Mouse (Mus musculus): ENCODE data around the gene Cd248. TPM values are rescaled to one million over a fixed set of nuclear protein-coding genes. Genes with fewer than 3 reads are reported as not detected.

Cd248 gene
- polyA plus RNA-seq, 1 experiment = 3.1 TPM

GRCm38 (mm10) chr19:5050047-5050905, 17.6 kb upstream of the Cd248 start, which contains the start of gene Rin1:
Gene Rin1, plus strand, starts transcription at chr19:5050481.
- TF ChIP-seq CTCF (IDR thresholded peaks at IDR 0.05; ENCODE audit: low read depth, low read length) (peak; percentile 4), POLR2A (IDR thresholded peaks at IDR 0.05; ENCODE audit: insufficient read depth, low read length) (no peak), EP300 (IDR thresholded peaks at IDR 0.05; ENCODE audit: insufficient read depth, low read depth, low read length) (peak; percentile 56; the same call in 1 of the 2 replicates)
- Histone ChIP-seq H3K9me3 (replicated peaks; ENCODE audit: control insufficient read depth, insufficient read depth, low read length, poor library complexity, severe bottlenecking) (no peaks in the 10 kb centered on the region), H3K27ac (ENCODE audit: insufficient read depth, low read length) (peak within 1 kb of the TSS; percentile 43), H3K9ac (ENCODE audit: low read depth, poor library complexity, severe bottlenecking) (peak within 1 kb of the TSS; percentile 36), H3K4me1 (ENCODE audit: control insufficient read depth, insufficient read depth, low read length) (peaks cover 7% of the 10 kb centered on the region), H3K36me3 (ENCODE audit: control insufficient read depth, insufficient read depth, low read length, poor library complexity, severe bottlenecking) (no peaks in the 10 kb centered on the region), H3K27me3 (ENCODE audit: control insufficient read depth, insufficient read depth, low read length, poor library complexity, severe bottlenecking) (no peaks in the 10 kb centered on the region), H3K4me3 (ENCODE audit: low read depth, low read length) (peak within 1 kb of the TSS; percentile 53)

GRCm38 (mm10) chr19:5051031-5051430, 16.8 kb upstream of the Cd248 start:
- no peaks in the 10 kb centered on the region for H3K27me3 ChIP-seq (ENCODE audit: control insufficient read depth, insufficient read depth, low read length, poor library complexity, severe bottlenecking)
- H3K4me1 ChIP-seq (ENCODE audit: control insufficient read depth, insufficient read depth, low read length) = peaks cover 7% of the 10 kb centered on the region
- H3K9ac ChIP-seq (ENCODE audit: low read depth, poor library complexity, severe bottlenecking) = peak overlapping the region; percentile 36
- H3K9me3 ChIP-seq (replicated peaks; ENCODE audit: control insufficient read depth, insufficient read depth, low read length, poor library complexity, severe bottlenecking) = no peaks in the 10 kb centered on the region
- H3K27ac ChIP-seq (ENCODE audit: insufficient read depth, low read length) = no peak overlapping the region
- H3K36me3 ChIP-seq (ENCODE audit: control insufficient read depth, insufficient read depth, low read length, poor library complexity, severe bottlenecking) = no peaks in the 10 kb centered on the region
- H3K4me3 ChIP-seq (ENCODE audit: low read depth, low read length) = peak overlapping the region; percentile 53
- TF ChIP-seq CTCF (IDR thresholded peaks at IDR 0.05; ENCODE audit: low read depth, low read length) (no peak), EP300 (IDR thresholded peaks at IDR 0.05; ENCODE audit: insufficient read depth, low read depth, low read length) (no peak)

- Histone ChIP-seq H3K4me3 (ENCODE audit: low read depth, low read length) (peak overlapping the region; percentile 53), H3K36me3 (ENCODE audit: control insufficient read depth, insufficient read depth, low read length, poor library complexity, severe bottlenecking) (no peaks in the 10 kb centered on the region), H3K9ac (ENCODE audit: low read depth, poor library complexity, severe bottlenecking) (peak overlapping the region; percentile 36), H3K27me3 (ENCODE audit: control insufficient read depth, insufficient read depth, low read length, poor library complexity, severe bottlenecking) (no peaks in the 10 kb centered on the region), H3K9me3 (replicated peaks; ENCODE audit: control insufficient read depth, insufficient read depth, low read length, poor library complexity, severe bottlenecking) (no peaks in the 10 kb centered on the region), H3K27ac (ENCODE audit: insufficient read depth, low read length) (no peak overlapping the region), H3K4me1 (ENCODE audit: control insufficient read depth, insufficient read depth, low read length) (peaks cover 7% of the 10 kb centered on the region)
- TF ChIP-seq EP300 (IDR thresholded peaks at IDR 0.05; ENCODE audit: insufficient read depth, low read depth, low read length) = no peak
- TF ChIP-seq POLR2A (IDR thresholded peaks at IDR 0.05; ENCODE audit: insufficient read depth, low read length) = no peak
- TF ChIP-seq CTCF (IDR thresholded peaks at IDR 0.05; ENCODE audit: low read depth, low read length) = no peak
Measured at GRCm38 (mm10) chr19:5051515-5051914, 16.4 kb upstream of the Cd248 start.

GRCm38 (mm10) chr19:5052166-5052822, 15.6 kb upstream of the Cd248 start:
- H3K27me3 ChIP-seq (ENCODE audit: control insufficient read depth, insufficient read depth, low read length, poor library complexity, severe bottlenecking) = no peaks in the 10 kb centered on the region

GRCm38 (mm10) chr19:5052853-5053252, 15.0 kb upstream of the Cd248 start:
- peaks cover 10% of the 10 kb centered on the region for H3K4me1 ChIP-seq (ENCODE audit: control insufficient read depth, insufficient read depth, low read length)
- no peaks in the 10 kb centered on the region for H3K9me3 ChIP-seq (replicated peaks; ENCODE audit: control insufficient read depth, insufficient read depth, low read length, poor library complexity, severe bottlenecking)
- H3K9ac ChIP-seq (ENCODE audit: low read depth, poor library complexity, severe bottlenecking) = no peak overlapping the region

More at GRCm38 (mm10) chr19:5052166-5052822, 15.6 kb upstream of the Cd248 start:
- Histone ChIP-seq H3K9ac (ENCODE audit: low read depth, poor library complexity, severe bottlenecking) (no peak overlapping the region), H3K4me3 (ENCODE audit: low read depth, low read length) (peak overlapping the region; percentile 14), H3K9me3 (replicated peaks; ENCODE audit: control insufficient read depth, insufficient read depth, low read length, poor library complexity, severe bottlenecking) (no peaks in the 10 kb centered on the region), H3K27ac (ENCODE audit: insufficient read depth, low read length) (no peak overlapping the region), H3K4me1 (ENCODE audit: control insufficient read depth, insufficient read depth, low read length) (peaks cover 7% of the 10 kb centered on the region), H3K36me3 (ENCODE audit: control insufficient read depth, insufficient read depth, low read length, poor library complexity, severe bottlenecking) (no peaks in the 10 kb centered on the region)
- TF ChIP-seq EP300 (IDR thresholded peaks at IDR 0.05; ENCODE audit: insufficient read depth, low read depth, low read length) = no peak
- TF ChIP-seq CTCF (IDR thresholded peaks at IDR 0.05; ENCODE audit: low read depth, low read length) = no peak
- TF ChIP-seq POLR2A (IDR thresholded peaks at IDR 0.05; ENCODE audit: insufficient read depth, low read length) = no peak

More at GRCm38 (mm10) chr19:5052853-5053252, 15.0 kb upstream of the Cd248 start:
- Histone ChIP-seq H3K36me3 (ENCODE audit: control insufficient read depth, insufficient read depth, low read length, poor library complexity, severe bottlenecking) (no peaks in the 10 kb centered on the region), H3K27me3 (ENCODE audit: control insufficient read depth, insufficient read depth, low read length, poor library complexity, severe bottlenecking) (no peaks in the 10 kb centered on the region), H3K27ac (ENCODE audit: insufficient read depth, low read length) (no peak overlapping the region), H3K4me3 (ENCODE audit: low read depth, low read length) (peak overlapping the region; percentile 14)
- TF ChIP-seq EP300 (IDR thresholded peaks at IDR 0.05; ENCODE audit: insufficient read depth, low read depth, low read length) (no peak), POLR2A (IDR thresholded peaks at IDR 0.05; ENCODE audit: insufficient read depth, low read length) (no peak), CTCF (IDR thresholded peaks at IDR 0.05; ENCODE audit: low read depth, low read length) (no peak)

Data from ES-Bruce4 (cell line).